Mouse (Mus musculus): ENCODE data around the gene Efhc1.
"Not testable (repeated sequence)": the region's sequence is repeated elsewhere in the genome, so short reads cannot be mapped to it uniquely, and the experiment has no call there.

Gene Efhc1

GRCm38 (mm10) chr1:20951300-20951763, at the start of gene Efhc1:
Efhc1 (plus strand) TSS chr1:20951626.
- DNase-seq = peak; percentile 78 to 81

GRCm38 (mm10) chr1:20905501-20906127, 45.8 kb upstream of the Efhc1 start:
- DNase-seq = no peak

GRCm38 (mm10) chr1:20906128-20906515, 45.3 kb upstream of the Efhc1 start:
- DNase-seq = no peak

- DNase-seq = no peak
Observed at GRCm38 (mm10) chr1:20908541-20908940, 42.9 kb upstream of the Efhc1 start.

- DNase-seq = no peak
Observed at GRCm38 (mm10) chr1:20912115-20912514, 39.3 kb upstream of the Efhc1 start.

- no peak for DNase-seq
Observed at GRCm38 (mm10) chr1:20912527-20913171, 38.8 kb upstream of the Efhc1 start.

GRCm38 (mm10) chr1:20914769-20915168, 36.7 kb upstream of the Efhc1 start:
- no peak for DNase-seq

GRCm38 (mm10) chr1:20915608-20916007, 35.8 kb upstream of the Efhc1 start:
- no peak for DNase-seq

GRCm38 (mm10) chr1:20917496-20918050, 33.9 kb upstream of the Efhc1 start:
- no peak for DNase-seq

- no peak for DNase-seq
Observed at GRCm38 (mm10) chr1:20919728-20920127, 31.7 kb upstream of the Efhc1 start.

- DNase-seq = no peak
Observed at GRCm38 (mm10) chr1:20921081-20921528, 30.3 kb upstream of the Efhc1 start.

GRCm38 (mm10) chr1:20922612-20923399, 28.6 kb upstream of the Efhc1 start:
- DNase-seq = no peak

- DNase-seq = not testable (repeated sequence)
Observed at GRCm38 (mm10) chr1:20925324-20925723, 26.1 kb upstream of the Efhc1 start.

GRCm38 (mm10) chr1:20925926-20926325, 25.5 kb upstream of the Efhc1 start:
- no peak for DNase-seq

GRCm38 (mm10) chr1:20926376-20926775, 25.1 kb upstream of the Efhc1 start:
- DNase-seq = no peak

- DNase-seq = no peak
Observed at GRCm38 (mm10) chr1:20928487-20928886, 22.9 kb upstream of the Efhc1 start.

- peak; percentile 73 to 74 for DNase-seq
Observed at GRCm38 (mm10) chr1:20933457-20933856, 18.0 kb upstream of the Efhc1 start.

GRCm38 (mm10) chr1:20935106-20935505, 16.3 kb upstream of the Efhc1 start:
- no peak for DNase-seq

- peak; percentile 69 to 73 for DNase-seq
Observed at GRCm38 (mm10) chr1:20939046-20939445, 12.4 kb upstream of the Efhc1 start.

GRCm38 (mm10) chr1:20940151-20940550, 11.3 kb upstream of the Efhc1 start:
- DNase-seq = peak; percentile 48 to 56

GRCm38 (mm10) chr1:20941322-20941721, 10.1 kb upstream of the Efhc1 start:
- no peak for DNase-seq

GRCm38 (mm10) chr1:20941857-20942256, 9.6 kb upstream of the Efhc1 start:
- DNase-seq = no peak

- no peak for DNase-seq
Observed at GRCm38 (mm10) chr1:20943016-20943415, 8.4 kb upstream of the Efhc1 start.

All from B cell, adult 2 months (primary cell).